Mouse (Mus musculus) brown adipose tissue, adult 24 weeks (tissue): ENCODE results near the gene Adamtsl4. TPM values are rescaled to one million over a fixed set of nuclear protein-coding genes. Genes with fewer than 3 reads are reported as not detected.
"Not testable (repeated sequence)": the region's sequence is repeated elsewhere in the genome, so short reads cannot be mapped to it uniquely, and the experiment has no call there.

Experiments used
- H3K27ac ChIP-seq: fragments of 200-500 bp; replicated peaks from 2 replicates; pipeline ENCODE4 v1.5.1; 2012; ENCODE audit warnings: low read depth, mild to moderate bottlenecking, low read length
- H3K4me1 ChIP-seq: fragments of 200-500 bp; 2 replicates; pipeline ENCODE4 v1.6.1; 2012; ENCODE audit warnings: low read length, mixed read lengths; ENCODE audit not compliant: control insufficient read depth, insufficient read depth, insufficient read length
- H3K4me3 ChIP-seq: fragments of 200-500 bp; 2 replicates; pipeline ENCODE4 v1.5.1; 2012; ENCODE audit warnings: low read depth, mild to moderate bottlenecking, low read length, moderate library complexity; ENCODE audit not compliant: insufficient read depth
- polyA plus RNA-seq: library from polyadenylated mRNA; stranded (reverse); fragments of >200 nt; gene quantifications from 2 replicates; pipeline ENCODE4 v1.2.4, GENCODE M21; 2012; ENCODE audit not compliant: missing spikeins, insufficient read depth, insufficient read length

Gene Adamtsl4
- polyA plus RNA-seq, 1 experiment = 6.6 TPM

DNA sequence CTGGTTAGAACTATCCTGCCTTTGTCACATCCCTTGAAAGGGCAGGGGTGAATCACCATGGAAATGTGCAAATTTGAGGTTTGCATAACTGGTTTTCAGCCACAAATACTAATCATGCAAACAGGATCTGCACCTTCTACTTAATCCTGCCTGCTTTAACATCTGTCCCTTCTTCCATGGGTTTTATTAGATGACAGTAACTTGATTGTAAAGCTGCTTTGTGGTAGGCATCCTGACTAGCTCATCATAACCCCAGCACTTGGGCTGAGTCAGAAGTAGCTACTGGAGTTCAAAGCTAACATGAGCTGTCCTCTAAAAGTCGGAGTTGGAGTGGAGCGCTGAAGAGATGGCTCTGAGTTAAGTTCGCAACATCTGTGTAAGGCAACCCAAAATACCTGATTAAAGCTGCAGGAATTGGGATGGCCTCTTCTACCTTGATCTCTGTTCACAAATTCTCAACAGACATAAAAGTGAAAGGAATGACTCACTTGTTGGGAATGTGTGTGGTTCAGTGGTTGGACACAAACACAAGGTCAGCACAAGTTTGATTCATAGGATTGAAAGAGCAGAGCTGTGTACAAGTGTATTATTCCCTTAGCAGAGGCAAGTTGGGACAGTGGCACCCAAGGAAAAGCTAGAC lies 23.6 kb downstream of the Adamtsl4 start:
- Histone ChIP-seq H3K27ac (peak overlapping the region; percentile 16), H3K4me3 (no peak overlapping the region), H3K4me1 (peaks cover 50% of the 10 kb centered on the region)

DNA sequence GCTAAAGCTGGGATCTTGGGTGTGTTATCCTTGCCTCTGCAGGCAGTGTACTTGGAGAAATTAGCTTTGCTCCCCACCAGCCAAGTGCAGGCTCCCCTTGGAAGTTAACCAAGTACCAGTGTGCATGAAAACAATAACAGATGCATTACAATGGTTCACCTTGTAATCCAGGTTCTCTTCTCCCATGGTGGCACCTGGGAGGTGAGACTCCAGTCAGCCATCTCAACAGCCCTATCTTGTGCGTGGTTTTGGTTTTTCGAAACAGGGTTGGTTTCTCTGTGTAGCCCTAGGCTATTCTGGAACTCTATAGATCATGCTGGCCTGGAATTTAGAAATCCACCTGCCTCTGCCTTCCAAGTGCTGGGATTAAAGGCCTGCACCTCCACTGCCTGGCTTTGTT lies 24.2 kb downstream of the Adamtsl4 start:
- Histone ChIP-seq H3K27ac (0 out of 2 replicates have a peak overlapping the region, but pooled peaks have one; percentile 10), H3K4me1 (peaks cover 46% of the 10 kb centered on the region), H3K4me3 (0 out of 2 replicates have a peak overlapping the region, but pooled peaks have one; percentile 5)

DNA sequence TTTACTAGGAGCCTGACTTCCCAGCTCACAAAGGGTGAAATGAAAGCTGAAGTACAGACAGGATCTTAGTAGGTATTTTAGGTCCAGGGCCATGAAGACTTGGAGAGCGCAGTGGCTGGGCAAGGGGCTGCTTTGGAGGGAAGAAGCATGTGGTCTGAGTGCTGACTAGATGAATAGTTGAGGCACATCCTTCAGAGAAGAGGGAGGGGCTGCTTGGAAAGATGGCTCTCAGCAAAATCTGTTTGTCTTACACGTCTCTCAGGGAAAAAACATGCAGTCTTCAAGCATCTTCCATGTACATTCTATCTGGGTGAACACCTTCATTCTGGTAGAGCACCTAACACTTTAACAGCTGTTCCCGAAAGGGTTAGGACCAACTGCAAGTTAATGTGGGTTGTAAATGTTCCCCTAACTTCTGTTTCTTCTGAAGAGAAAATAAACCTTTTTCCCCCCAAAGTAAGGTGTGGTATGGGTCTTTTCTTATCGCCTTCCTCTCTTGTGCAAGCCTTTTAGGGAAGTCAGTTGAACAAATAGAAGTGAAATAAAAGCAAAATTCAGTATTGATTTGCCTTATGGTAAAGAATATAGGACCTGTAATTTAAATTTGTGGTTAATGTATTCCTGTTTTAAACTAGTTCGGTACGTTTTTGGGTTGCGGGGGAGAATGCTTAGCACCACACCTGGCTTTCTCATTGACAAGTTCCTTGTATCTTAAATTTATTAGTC lies 24.8 kb downstream of the Adamtsl4 start:
- Histone ChIP-seq H3K27ac (peak overlapping the region; percentile 84), H3K4me3 (peak overlapping the region; percentile 41), H3K4me1 (peaks cover 42% of the 10 kb centered on the region)

DNA sequence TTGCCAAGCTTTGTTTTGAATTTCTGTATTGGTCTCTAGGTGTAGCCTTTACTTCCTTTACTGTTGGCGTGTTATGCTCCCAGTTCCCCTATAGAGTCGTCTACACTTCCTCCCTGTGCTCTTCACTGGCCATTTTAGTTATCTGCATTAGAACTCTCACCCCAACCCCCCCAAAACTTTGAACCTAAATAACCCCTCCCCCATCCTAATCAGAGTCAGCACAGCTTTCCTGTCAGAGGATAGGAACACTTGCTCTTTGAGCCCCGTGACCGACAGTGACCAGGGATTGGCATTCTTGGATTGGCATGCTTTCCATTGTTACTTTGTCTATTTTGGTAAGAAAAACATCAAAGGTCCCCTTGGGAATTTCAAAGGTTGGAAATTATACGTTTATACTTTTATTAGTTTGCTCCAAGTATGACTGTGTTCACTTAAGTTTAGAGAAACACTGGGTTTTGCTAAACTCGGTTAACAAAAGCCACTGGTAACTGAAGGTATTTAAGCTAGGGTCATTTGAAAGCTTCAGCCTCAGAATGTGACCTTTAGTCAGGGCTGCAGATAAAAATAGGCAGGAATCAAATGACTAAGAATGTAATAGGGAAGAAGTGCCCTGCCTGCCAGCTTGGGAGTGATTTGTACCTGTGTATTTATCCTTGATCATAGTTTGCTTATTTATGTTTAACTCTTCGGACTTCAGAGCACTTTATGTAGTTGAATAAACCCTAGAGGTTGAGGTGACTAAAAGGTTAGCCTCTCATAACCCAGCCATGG lies 25.6 kb downstream of the Adamtsl4 start:
- Histone ChIP-seq H3K27ac (peak overlapping the region; percentile 84), H3K4me3 (peak overlapping the region; percentile 41), H3K4me1 (peaks cover 35% of the 10 kb centered on the region)

DNA sequence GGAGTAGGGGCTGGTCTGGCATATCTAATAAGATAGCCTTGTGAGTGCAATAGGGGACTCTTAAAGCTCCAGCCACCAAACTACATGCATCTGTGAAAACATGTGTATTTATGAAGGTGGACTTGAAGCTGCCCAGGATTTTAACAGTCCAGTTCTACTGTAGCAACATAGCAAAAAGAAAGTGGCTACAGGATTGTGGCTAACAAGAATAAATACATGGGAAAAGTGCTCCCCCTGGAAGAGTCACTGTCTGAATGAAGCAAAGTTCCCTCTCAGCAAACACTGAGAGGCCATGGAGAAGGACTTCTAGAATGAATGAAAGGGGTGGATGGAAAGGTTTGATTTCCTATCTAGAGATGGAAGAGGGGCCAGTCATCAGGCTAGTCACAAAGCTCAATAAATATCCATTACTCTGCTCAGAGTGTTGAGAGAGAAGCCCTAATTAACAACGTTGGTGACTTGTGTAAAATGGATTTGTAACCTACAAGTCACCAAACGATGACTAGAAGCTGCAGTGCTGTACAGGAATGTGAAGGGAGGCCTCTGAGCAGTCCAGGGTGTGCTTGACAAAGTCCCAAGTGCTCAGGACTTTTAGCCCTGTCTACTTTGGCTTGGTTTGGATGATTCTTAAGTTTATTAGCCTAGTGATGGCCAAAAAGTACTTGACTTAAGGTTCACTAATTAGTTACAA lies 26.8 kb downstream of the Adamtsl4 start:
- H3K27ac ChIP-seq = peak overlapping the region; percentile 98
- H3K4me3 ChIP-seq = peak overlapping the region; percentile 87
- H3K4me1 ChIP-seq = peaks cover 28% of the 10 kb centered on the region

DNA sequence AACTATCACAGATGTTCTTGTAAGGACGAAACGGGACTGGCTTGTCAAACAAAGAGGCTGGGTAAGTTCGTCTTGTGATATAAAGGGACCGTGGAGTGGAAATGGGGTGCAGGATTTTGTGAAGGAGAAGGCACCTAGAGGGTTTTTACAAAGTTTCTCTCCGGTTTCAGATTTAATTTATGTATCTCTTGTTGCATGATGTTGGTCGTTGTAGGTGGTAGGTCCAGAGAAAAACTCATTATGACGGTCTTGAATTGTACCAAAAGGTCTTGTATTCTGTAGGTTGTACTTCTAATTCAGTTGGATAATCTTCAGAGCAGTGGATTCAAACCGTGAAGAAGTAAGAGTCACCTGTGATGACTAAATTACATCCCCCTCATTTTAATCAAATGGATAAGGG lies 27.8 kb downstream of the Adamtsl4 start:
- H3K4me1 ChIP-seq = peaks cover 32% of the 10 kb centered on the region

DNA sequence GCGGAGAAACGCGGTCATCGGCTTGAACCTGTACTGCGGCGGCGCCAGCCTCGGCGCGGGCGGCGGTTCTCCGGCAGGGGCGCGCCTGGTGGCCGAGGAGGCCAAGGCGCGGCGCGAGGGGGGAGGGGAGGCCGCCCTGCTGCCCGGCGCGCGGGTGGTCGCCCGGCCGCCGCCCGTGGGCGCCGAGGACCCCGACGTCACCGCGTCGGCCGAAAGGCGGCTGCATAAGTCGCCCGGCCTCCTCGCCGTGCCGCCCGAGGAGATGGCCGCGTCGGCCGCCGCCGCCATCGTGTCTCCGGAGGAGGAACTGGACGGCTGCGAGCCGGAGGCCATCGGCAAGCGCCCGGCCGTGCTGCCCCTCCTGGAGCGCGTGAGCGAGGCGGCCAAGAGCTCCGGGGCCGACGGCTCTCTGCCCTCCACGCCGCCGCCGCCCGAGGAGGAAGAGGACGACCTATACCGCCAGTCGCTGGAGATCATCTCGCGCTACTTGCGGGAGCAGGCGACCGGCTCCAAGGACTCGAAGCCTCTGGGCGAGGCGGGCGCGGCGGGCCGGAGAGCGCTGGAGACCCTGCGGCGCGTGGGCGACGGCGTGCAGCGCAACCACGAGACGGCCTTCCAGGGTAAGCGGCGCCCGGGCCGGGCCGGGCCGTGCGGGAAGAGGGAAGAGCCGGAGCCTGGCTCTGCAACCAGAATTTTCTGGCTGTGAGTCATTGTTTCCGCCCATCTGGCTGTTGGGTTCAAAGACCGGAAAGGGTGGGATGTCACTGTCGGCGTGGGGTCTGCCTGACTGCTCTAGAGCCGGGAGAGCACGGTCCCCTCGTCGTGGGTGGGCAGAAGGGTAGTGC lies 28.6 kb downstream of the Adamtsl4 start:
- Histone ChIP-seq H3K4me3 (peak overlapping the region; percentile 87), H3K27ac (peak overlapping the region; percentile 98)

More for the DNA sequence above, 27.8 kb downstream of the Adamtsl4 start:
- Histone ChIP-seq H3K4me3 (peak overlapping the region; percentile 87), H3K27ac (peak overlapping the region; percentile 98)

DNA sequence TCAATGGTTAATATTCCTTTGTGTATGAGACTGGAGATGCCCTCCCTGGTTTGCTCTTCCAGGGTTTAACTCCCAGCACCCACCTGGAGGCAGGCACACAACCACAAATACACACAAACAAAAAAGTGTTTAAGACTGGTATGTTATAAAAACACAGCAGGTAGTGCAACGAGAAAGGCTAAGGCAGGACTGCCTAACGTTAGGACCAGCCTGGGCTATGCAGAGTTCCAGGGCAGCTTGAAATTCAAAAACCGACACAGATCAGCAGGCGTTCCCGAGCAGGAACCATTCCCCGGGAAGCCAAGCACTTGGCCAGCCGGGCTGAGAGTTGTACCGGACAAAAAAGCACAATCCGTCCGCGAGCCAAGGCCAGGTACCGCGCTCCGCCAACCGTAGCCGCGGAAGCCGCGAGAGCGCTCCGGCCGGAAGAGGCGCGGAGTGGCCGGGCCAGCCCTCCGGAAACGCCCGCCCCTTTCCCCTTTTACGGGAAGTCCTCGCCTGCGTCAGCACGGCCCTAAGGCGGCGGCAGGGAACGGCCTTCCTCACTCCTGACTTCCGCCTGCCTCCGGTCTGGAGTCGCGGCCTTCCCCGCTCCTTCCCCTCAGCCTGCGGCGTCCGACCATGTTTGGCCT lies 29.4 kb downstream of the Adamtsl4 start, which contains the start of gene Mcl1:
TSS of gene Mcl1 (plus strand) at position 553 of the 632 bp plus-strand sequence.
- peaks cover 19% of the 10 kb centered on the region for H3K4me1 ChIP-seq
- H3K27ac ChIP-seq = peak within 1 kb of the TSS; percentile 98
- H3K4me3 ChIP-seq = peak within 1 kb of the TSS; percentile 87

More for the DNA sequence above, 28.6 kb downstream of the Adamtsl4 start:
- H3K4me1 ChIP-seq = peaks cover 23% of the 10 kb centered on the region

DNA sequence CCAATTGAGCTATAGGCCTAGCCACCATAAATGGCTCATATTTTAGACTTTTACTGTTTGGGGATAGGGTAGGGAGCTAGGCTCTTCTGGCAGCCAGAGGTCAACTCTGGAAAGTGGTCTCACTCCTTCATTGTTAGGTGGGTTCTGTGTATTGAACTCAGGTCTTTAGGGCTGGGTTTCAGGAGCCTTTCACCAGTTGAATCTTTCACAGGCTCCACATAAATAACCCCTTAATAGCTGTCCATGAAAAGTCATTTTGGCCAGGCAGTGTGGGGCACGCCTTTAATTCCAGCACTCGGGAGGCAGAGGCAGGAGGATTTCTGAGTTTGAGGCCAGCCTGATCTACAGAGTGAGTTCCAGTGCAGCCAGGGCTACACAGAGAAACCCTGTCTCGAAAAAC lies 30.0 kb downstream of the Adamtsl4 start:
- peak overlapping the region; percentile 90 for H3K27ac ChIP-seq
- H3K4me1 ChIP-seq = peaks cover 19% of the 10 kb centered on the region
- peak overlapping the region; percentile 87; the same call in 1 of the 2 replicates for H3K4me3 ChIP-seq

DNA sequence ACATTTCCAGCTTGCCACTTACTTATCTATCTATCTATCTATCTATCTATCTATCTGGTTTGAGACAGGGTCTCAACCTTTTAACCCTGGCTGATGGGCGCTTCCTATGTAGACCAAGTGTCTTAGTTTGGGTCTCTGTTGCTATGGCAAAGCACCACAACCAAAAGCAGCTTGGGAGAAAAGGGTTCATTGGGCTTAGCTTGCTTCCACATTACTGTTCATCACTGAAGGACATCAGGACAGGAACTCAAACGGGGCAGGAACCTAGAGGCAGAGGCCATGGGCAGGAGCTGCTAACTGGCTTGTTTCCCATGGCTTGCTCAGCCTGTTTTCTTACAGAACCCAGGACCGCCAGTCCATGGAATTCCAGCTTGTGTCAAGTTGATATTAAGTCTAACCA lies 30.6 kb downstream of the Adamtsl4 start:
- Histone ChIP-seq H3K27ac (peak overlapping the region; percentile 90; the same call in 1 of the 2 replicates), H3K4me3 (no peak overlapping the region), H3K4me1 (peaks cover 21% of the 10 kb centered on the region)

DNA sequence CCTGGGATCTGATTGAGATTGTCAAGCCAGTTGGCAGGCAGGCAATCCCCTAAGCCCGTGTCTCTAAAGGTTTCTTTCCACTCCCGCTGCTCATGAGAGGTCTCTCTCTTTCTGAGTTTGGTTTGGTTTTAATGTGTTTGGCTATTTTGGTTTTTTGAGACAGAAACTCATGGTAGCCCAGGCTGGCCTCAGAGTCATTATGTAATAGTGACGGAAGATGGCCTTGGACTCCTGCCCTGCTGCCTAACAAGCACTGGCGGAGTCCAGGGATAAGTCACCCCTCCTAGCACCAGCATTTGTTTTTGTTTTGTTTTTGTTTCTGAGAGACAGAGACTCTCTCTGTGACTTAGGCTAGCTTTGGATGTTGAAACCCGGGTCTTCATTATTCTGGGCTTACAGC lies 32.3 kb downstream of the Adamtsl4 start:
- H3K4me1 ChIP-seq = peaks cover 29% of the 10 kb centered on the region
- peak overlapping the region; percentile 85 for H3K27ac ChIP-seq
- no peak overlapping the region for H3K4me3 ChIP-seq

DNA sequence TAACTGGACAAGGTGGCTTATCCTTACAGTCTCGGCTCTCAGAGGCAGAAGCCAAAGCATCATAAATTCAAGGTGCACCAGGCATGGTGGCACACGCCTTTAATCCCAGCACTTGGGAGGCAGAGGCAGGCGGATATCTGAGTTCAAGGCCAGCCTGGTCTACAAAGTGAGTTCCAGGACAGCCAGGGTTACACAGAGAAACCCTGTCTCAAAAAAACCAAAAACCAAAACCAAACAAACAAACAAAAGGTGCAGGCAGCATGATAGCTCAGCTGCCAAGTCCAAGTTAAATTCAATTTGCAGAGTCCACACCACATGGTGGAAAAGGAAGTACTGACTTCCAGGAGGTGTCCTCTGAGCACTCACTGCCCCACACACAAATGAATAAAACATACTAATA lies 33.3 kb downstream of the Adamtsl4 start:
- Histone ChIP-seq H3K4me1 (peaks cover 33% of the 10 kb centered on the region), H3K27ac (peak overlapping the region; percentile 85)
- H3K4me3 ChIP-seq = not testable (repeated sequence)

DNA sequence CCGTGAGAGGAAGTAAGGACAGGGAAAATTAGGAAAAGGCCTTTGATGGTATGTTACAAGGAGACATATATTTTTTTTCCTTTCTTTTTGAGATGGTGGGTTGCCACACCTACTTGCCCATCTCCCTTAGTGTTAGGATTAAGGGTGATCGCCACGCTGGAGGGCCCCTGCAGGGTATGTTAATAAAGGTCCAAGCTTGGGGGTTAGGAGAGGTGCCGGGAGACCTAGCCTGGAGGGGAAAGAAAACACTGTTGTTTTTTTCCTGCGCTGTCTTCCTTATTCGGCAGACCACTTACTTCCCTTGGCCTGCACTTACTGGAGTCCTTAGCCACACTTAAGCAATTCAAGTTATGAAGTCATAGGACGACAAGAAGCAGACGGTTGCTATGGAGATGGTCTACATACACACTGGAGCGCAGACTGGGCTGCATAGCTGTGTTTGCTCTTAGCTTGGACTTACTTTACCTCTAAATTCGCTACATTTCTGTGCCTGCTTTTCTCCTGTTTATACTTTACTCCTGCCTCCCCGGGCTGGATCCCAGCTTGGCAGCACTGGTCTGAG lies 34.2 kb downstream of the Adamtsl4 start:
- Histone ChIP-seq H3K4me1 (peaks cover 33% of the 10 kb centered on the region), H3K27ac (peak overlapping the region; percentile 85), H3K4me3 (no peak overlapping the region)
